Mouse (Mus musculus) B cell, adult (primary cell): ENCODE results near the gene 2700097O09Rik. TPM values are rescaled to one million over a fixed set of nuclear protein-coding genes. Genes with fewer than 3 reads are reported as not detected.

Experiments used
- total RNA-seq: library from RNA; stranded (reverse); gene quantifications from 4 replicates; pipeline ENCODE4 v1.2.4, GENCODE M21; 2023; ENCODE audit not compliant: inconsistent age

2700097O09Rik gene
- total RNA-seq = 7.3 to 9.7 TPM (median 7.8 TPM) in 4 replicates

GRCm38 (mm10) chr12:55079726-55080600 is at the start of gene 2700097O09Rik, which contains the start of gene Srp54a:
2700097O09Rik (minus strand) TSS chr12:55080110.
Srp54a (plus strand) TSS chr12:55080262.

GRCm38 (mm10) chr12:55124242-55124641 is 44.3 kb upstream of the 2700097O09Rik start, which contains the start of gene Fam177a:
Fam177a (plus strand) TSS chr12:55124469.

GRCm38 (mm10) chr12:55013626-55014398 is 66.1 kb downstream of the 2700097O09Rik start, which contains the start of gene Baz1a:
Baz1a (minus strand) TSS chr12:55014348.

Other genes with a start within 250 kb of the 2700097O09Rik start
- 37.4 to 47.9 TPM (median 41.3 TPM) in 4 replicates for gene Cfl2, start 217.2 kb downstream of the 2700097O09Rik start, total RNA-seq
- not detected in 4 replicates for gene Gm20403, start 93.6 kb downstream of the 2700097O09Rik start, total RNA-seq
- gene Baz1a, start 65.8 kb downstream of the 2700097O09Rik start, total RNA-seq = 252 to 283 TPM (median 268 TPM) in 4 replicates
- 67.9 to 78.7 TPM (median 77.6 TPM) in 4 replicates for gene Srp54a, start 152 bp upstream of the 2700097O09Rik start, total RNA-seq
- gene Fam177a, start 44.4 kb upstream of the 2700097O09Rik start, total RNA-seq = 4.3 TPM in 1 of 4 replicates, not detected in the others
- gene Srp54b, start 75.0 kb upstream of the 2700097O09Rik start, total RNA-seq = 30.4 to 49.8 TPM (median 39.3 TPM) in 4 replicates
- 4.9 to 12.6 TPM (median 9.7 TPM) in 4 replicates for gene 1700047I17Rik2, start 119.5 kb upstream of the 2700097O09Rik start, total RNA-seq
- gene Srp54c, start 150.1 kb upstream of the 2700097O09Rik start, total RNA-seq = 24.4 to 29.6 TPM (median 29.4 TPM) in 4 replicates
- 10.4 to 12.7 TPM (median 11.2 TPM) in 4 replicates for gene 1110008L16Rik, start 219.5 kb upstream of the 2700097O09Rik start, total RNA-seq
- gene Ppp2r3c, start 222.9 kb upstream of the 2700097O09Rik start, total RNA-seq = 19.1 to 22.7 TPM (median 21.4 TPM) in 4 replicates